Mouse (Mus musculus): ENCODE data around the gene Fzr1. TPM values are rescaled to one million over a fixed set of nuclear protein-coding genes. Genes with fewer than 3 reads are reported as not detected.

Gene Fzr1
- total RNA-seq, 2 experiments from 2014 or later: 32.2 to 33.5 TPM

GRCm38 (mm10) chr10:81385603-81386306 lies 7.4 kb upstream of the Fzr1 start:
- no peak for DNase-seq (ENCODE audit: low spot score in 2 of 2)

- DNase-seq (ENCODE audit: low spot score in 2 of 2): no peak
Measured at GRCm38 (mm10) chr10:81384605-81384982, 6.3 kb upstream of the Fzr1 start.

DNA sequence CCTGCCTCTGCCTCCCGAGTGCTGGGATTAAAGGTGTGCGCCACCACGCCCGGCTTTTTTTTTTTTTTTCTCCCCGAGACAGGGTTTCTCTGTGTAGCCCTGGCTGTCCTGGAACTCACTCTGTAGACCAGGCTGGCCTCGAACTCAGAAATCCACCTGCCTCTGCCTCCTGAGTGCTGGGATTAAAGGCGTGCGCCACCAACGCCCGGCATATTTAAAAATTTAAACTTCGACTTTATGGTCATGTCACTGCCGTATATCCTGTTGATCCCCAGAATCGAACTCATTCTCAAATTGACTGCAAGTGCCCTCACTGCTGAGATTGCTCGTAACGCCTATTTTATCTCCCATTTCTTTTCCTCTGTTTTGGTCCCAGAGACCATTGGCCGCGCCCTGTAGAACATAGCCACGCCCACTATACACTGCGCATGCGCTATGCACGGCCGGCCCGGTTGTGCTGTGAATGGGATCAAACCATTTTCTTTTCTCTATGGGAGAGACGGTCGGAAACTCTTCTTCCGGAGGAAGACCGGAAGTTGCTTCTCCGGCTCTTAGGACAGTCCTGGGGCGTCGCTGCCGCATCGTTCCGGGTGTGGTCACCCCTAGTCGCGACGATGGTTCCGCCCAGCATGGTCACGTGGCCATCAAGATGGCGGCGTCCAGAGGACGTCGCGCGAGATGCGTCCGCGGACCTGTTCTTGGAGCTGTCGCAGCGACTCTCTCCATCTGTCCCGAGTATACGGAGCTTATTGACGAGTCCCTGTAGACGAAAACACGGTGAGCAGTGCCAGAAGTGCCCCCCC lies 5.7 kb upstream of the Fzr1 start, which contains the start of the genes Dohh and Gm48551:
TSS of gene Dohh (plus strand) at position 627 of the 803 bp plus-strand sequence.
TSS of gene Gm48551 (plus strand) at position 665 of the 803 bp plus-strand sequence.
- peak; percentile 96 to 99 for DNase-seq (ENCODE audit: low spot score in 2 of 2)

DNA sequence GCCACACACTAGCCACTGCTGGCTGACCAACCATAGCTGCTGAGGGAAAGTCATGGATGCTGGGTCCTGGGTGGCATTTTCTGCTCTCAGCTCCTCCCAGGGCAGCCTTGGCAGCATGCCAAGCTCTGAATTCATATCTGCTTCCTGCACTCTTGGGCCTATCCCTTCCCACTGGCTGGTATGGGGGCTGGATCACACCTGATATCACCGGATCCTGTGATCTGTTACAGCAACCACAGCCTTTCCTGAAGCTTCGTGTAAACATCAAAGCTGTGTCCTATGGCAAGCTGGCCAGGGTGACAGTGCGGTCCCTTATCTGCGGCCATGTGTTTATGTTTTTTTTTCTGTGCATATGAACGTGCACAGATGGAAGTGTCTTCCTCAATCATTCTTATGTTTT lies 3.7 kb upstream of the Fzr1 start:
- DNase-seq (ENCODE audit: low spot score in 2 of 2): no peak

GRCm38 (mm10) chr10:81379809-81380378 lies 1.6 kb upstream of the Fzr1 start:
- no peak for DNase-seq (ENCODE audit: low spot score in 2 of 2)

GRCm38 (mm10) chr10:81379183-81379553 lies 852 bp upstream of the Fzr1 start:
- DNase-seq (ENCODE audit: low spot score in 2 of 2): no peak

GRCm38 (mm10) chr10:81378553-81379182 lies 352 bp upstream of the Fzr1 start:
- peak; percentile 100 for DNase-seq (ENCODE audit: low spot score in 2 of 2)

- no peak for DNase-seq (ENCODE audit: low spot score in 2 of 2)
Measured at GRCm38 (mm10) chr10:81377362-81377664, 1.0 kb downstream of the Fzr1 start.

DNA sequence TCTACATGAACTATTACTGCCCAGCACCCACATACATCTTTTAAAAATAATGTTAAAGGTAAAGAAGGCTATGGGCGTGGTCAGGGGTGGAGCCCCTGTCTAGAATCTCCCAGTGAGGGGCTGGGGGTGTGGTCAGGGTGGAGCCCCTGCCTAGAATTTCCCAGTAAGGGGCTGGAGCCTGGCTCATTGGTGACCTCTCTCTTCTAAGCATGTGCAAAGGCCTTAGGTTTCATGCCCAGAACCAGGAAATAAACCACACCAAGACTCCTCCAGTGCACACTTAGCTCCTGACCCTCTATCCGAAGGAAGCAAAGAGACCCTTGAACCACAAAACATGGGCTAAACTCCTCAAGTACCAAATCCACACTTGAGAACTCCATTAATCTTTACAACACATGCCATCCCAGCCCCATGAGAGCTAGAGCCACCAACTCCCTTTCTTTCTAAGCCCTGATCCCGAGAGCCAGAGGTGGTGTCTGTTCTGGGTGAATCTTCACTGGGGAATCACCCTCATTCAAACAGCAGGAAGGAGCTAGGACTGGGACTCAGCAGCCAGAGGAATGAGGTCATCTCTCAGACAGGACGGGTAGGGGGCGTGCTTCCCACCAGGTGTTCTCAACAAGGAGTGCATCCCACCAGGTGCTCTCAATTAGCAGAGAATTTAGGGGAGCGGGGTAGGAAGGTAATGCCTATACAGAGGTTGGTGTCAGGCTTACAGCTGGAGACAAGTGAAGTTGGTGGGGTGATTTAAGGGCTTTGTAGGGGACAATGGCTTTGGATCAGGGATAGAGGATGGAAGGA lies 1.6 kb downstream of the Fzr1 start:
- DNase-seq (ENCODE audit: low spot score in 2 of 2): no peak

- no peak for DNase-seq (ENCODE audit: low spot score in 2 of 2)
Measured at GRCm38 (mm10) chr10:81375322-81375721, 3.0 kb downstream of the Fzr1 start.

- no peak for DNase-seq (ENCODE audit: low spot score in 2 of 2)
Measured at GRCm38 (mm10) chr10:81367207-81367495, 11.2 kb downstream of the Fzr1 start.

GRCm38 (mm10) chr10:81366477-81367206 lies 11.7 kb downstream of the Fzr1 start:
- no peak for DNase-seq (ENCODE audit: low spot score in 2 of 2)

DNA sequence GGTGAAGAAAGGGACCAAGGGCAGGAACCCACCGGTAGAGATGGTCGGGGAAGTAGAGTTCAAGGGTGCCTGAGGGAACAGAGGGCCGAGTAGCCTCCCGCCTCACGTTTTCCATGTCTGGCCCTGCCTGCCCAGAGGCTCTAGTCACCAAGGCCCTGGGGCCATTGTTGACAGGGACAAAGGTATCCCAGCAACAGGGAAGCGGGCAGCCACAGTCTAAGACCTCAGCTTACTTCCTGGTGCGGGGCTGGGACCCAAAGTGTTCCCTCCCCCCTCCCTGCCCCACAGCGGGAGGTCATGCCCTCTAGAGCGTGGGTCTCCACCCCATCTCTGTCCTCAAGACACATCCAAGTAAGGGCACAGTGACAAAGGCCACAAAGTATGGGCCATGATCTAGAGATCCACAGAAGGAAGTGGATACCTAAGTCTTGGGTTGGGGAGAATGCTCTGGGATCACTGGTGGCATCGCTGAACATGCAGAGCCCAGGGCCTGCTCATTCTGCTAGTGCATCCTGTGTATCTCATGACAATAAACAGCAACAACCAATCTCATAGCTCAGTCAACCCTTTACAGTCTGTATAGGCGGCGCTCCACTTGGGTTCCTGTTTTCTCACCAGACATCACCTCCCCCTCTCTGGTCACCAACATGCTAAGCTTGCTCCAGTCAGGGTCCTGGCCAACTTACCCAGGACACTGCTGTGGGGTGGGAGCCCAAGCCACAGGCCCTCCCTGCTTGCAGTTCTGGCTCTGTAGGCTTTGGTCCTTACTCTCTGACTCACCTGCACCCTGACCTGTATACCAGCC lies 12.4 kb downstream of the Fzr1 start, which contains the start of gene 4930404N11Rik:
TSS of gene 4930404N11Rik (minus strand) at position 145 of the 805 bp plus-strand sequence.
- no peak for DNase-seq (ENCODE audit: low spot score in 2 of 2)

DNA sequence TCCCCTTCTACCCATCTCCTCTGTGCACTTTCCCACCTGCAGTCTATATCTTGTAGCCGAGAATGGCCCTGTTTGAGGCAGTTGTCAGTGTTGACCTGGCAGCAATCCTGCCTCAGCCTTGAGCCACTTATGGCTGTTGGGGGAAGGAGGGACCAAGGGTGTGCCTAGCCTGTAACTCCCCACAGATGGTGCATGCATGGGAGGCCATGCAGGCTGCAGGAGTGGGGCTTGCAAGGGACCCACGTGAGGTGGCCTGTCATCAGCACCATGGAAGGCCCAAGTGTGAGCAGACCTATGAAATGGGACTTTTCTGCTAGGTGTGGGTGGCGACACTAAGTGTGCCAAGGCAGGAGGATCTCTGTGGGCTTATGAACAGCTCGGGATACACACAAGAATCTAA lies 13.2 kb downstream of the Fzr1 start:
- DNase-seq (ENCODE audit: low spot score in 2 of 2): no peak

GRCm38 (mm10) chr10:81364666-81365065 lies 13.7 kb downstream of the Fzr1 start:
- no peak for DNase-seq (ENCODE audit: low spot score in 2 of 2)

GRCm38 (mm10) chr10:81363436-81364346 lies 14.6 kb downstream of the Fzr1 start:
- DNase-seq (ENCODE audit: low spot score in 2 of 2): no peak

DNA sequence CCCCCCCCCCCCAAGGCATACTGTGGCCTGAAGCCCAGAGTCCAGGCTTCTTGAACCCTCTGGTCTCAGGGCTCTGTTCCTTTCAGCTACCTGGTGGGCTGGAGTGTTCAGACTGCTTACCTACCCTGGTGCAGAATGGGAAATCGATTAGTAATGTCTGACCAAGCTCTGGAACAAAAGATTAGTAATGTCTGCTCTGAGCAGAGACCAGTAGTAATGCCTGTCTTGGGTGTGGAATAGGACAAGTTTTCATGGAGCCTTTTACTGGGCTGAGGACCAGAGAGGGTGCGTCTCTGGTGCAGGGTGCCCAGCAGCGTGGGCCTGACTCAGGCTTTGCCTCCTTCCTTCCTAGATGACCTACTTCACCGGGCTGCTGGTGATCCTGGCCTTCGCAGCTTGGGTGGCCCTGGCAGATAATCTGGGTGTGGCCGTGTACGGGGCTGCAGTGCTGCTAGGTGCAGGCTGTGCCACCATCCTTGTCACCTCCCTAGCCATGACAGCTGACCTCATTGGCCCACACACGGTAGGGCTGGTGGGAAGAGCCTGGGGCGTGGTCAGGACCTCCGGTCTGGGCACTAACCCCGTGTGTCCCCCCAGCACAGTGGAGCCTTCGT lies 15.9 kb downstream of the Fzr1 start:
- no peak for DNase-seq (ENCODE audit: low spot score in 2 of 2)

- DNase-seq (ENCODE audit: low spot score in 2 of 2): no peak
Measured at GRCm38 (mm10) chr10:81360721-81361120, 17.6 kb downstream of the Fzr1 start.
